Mouse (Mus musculus): ENCODE results near the gene Lpar6. TPM values are rescaled to one million over a fixed set of nuclear protein-coding genes. Genes with fewer than 3 reads are reported as not detected.
A peak's percentile ranks its signal among the peaks of the same experiment; 100 is the strongest.

The Lpar6 gene
- polyA plus RNA-seq, 2 experiments, result 2.3 to 3.2 TPM

DNA sequence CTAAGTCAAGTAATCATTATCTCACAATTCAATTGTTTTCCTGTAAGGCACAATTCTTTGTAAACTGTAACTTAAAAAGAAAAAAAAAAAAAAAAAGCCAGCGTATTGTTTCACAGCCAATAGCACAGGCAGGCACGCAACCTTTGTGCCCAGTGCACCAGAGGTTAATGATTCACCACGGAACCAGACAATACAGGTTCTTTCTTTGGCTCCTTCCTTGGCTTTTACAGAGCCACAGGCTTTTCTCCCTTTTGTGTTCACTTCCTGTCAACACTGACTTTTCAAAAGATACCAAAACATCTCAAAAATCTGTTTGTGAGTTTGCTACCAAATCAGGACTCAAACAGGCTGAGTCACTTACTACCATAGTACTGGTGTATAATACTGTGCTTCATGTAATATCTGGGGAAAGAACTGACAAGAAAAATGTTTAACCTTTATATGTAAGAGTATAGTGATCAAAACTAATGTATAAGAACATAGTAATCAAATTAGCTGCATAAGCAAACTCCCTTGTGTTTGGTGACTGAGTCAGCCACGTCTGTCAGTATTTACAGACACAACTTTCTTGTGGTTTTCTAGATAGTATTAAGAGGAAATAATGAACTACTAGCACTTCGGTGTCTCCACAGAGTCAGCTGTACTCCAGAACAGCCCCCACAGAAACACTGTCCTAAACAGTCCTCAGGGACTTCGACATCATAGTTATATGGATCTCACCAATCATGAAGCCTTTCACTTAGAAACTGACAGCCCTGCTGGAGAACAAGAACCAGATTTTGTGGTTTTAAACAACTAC is 16.0 kb downstream of the Lpar6 start:
- ATAC-seq (ENCODE audit: insufficient read depth), result peak; percentile 68; the same call in 1 of the 2 replicates
- no peaks in the 10 kb centered on the region for H3K9me3 ChIP-seq (ENCODE audit: control insufficient read depth, low read length)
- no peak overlapping the region for H3K4me2 ChIP-seq (ENCODE audit: low read depth)
- H3K4me1 ChIP-seq (replicated peaks; ENCODE audit: control insufficient read depth in 2 of 2, insufficient read depth in 2 of 2, low read length in 1 of 2), result peaks cover 2 to 19% of the 10 kb centered on the region in 2 experiments; a peak in 2 of 4 replicates
- H3K36me3 ChIP-seq (replicated peaks; ENCODE audit: control insufficient read depth, insufficient read depth, low read depth), result no peaks in the 10 kb centered on the region; the same call in 1 of the 2 replicates
- H3K27ac ChIP-seq, result peak overlapping the region; percentile 44
- 34% methylated on average over 6 of the region's 6 CpGs for WGBS (ENCODE audit: insufficient replicate concordance)
- no peak overlapping the region for H3K9ac ChIP-seq (replicated peaks)
- no peaks in the 10 kb centered on the region for H3K27me3 ChIP-seq (ENCODE audit: control insufficient read depth, insufficient read depth, low read length)
- no peak overlapping the region for H3K4me3 ChIP-seq (ENCODE audit: insufficient read depth in 1 of 2, low read depth in 2 of 2, low read length in 2 of 2)
- TF ChIP-seq CTCF (IDR thresholded peaks at IDR 0.05; ENCODE audit: low read depth), result no peak
- TF ChIP-seq EP300 (IDR thresholded peaks at IDR 0.05; ENCODE audit: low read depth), result no peak
- no peak for DNase-seq (ENCODE audit: low read depth in 3 of 3, low spot score in 3 of 3)

DNA sequence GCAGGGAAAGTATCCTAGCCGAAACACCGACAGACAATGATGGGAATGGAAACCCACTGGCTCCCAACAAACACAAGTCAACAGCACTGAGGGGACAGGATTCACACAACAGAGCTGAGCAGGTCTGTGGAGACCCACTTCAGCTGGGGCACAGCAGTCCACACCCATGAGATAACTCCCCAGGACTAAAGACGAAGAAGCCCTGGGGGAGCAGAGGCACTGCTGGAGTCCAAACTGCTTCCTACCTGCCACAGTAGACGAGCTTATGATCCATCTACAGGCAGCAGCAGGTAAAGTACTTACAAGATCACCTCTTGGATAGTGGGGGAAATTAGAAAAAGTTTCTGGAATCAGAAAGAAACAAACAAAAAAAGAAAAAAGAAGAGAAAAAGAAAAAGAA is 16.7 kb downstream of the Lpar6 start:
- no peak overlapping the region for H3K9ac ChIP-seq (replicated peaks)
- no peaks in the 10 kb centered on the region for H3K9me3 ChIP-seq (ENCODE audit: control insufficient read depth, low read length)
- peaks cover 2 to 19% of the 10 kb centered on the region in 2 experiments; a peak in 2 of 4 replicates for H3K4me1 ChIP-seq (replicated peaks; ENCODE audit: control insufficient read depth in 2 of 2, insufficient read depth in 2 of 2, low read length in 1 of 2)
- WGBS (ENCODE audit: insufficient replicate concordance), result 61% methylated on average over 4 of the region's 4 CpGs
- H3K36me3 ChIP-seq (replicated peaks; ENCODE audit: control insufficient read depth, insufficient read depth, low read depth), result no peaks in the 10 kb centered on the region; the same call in 1 of the 2 replicates
- H3K27ac ChIP-seq, result no peak overlapping the region
- TF ChIP-seq CTCF (IDR thresholded peaks at IDR 0.05; ENCODE audit: low read depth) (no peak), EP300 (IDR thresholded peaks at IDR 0.05; ENCODE audit: low read depth) (no peak)
- no peak for ATAC-seq (ENCODE audit: insufficient read depth)
- no peak for DNase-seq (ENCODE audit: low read depth in 3 of 3, low spot score in 3 of 3)
- no peak overlapping the region for H3K4me3 ChIP-seq (ENCODE audit: insufficient read depth in 1 of 2, low read depth in 2 of 2, low read length in 2 of 2)
- H3K27me3 ChIP-seq (ENCODE audit: control insufficient read depth, insufficient read depth, low read length), result no peaks in the 10 kb centered on the region
- H3K4me2 ChIP-seq (ENCODE audit: low read depth), result no peak overlapping the region

GRCm38 (mm10) chr14:73255426-73255970 is 17.8 kb downstream of the Lpar6 start:
- no peak for DNase-seq (ENCODE audit: low read depth in 3 of 3, low spot score in 3 of 3)
- no peaks in the 10 kb centered on the region for H3K9me3 ChIP-seq (ENCODE audit: control insufficient read depth, low read length)
- no peak overlapping the region for H3K4me3 ChIP-seq (ENCODE audit: insufficient read depth in 1 of 2, low read depth in 2 of 2, low read length in 2 of 2)
- no peak overlapping the region for H3K4me2 ChIP-seq (ENCODE audit: low read depth)
- no peak overlapping the region for H3K9ac ChIP-seq (replicated peaks)
- H3K27ac ChIP-seq, result no peak overlapping the region
- ATAC-seq (ENCODE audit: insufficient read depth), result no peak
- H3K36me3 ChIP-seq (replicated peaks; ENCODE audit: control insufficient read depth, insufficient read depth, low read depth), result no peaks in the 10 kb centered on the region; the same call in 1 of the 2 replicates
- peaks cover 2 to 14% of the 10 kb centered on the region in 2 experiments; a peak in 2 of 4 replicates for H3K4me1 ChIP-seq (replicated peaks; ENCODE audit: control insufficient read depth in 2 of 2, insufficient read depth in 2 of 2, low read length in 1 of 2)
- no peaks in the 10 kb centered on the region for H3K27me3 ChIP-seq (ENCODE audit: control insufficient read depth, insufficient read depth, low read length)
- TF ChIP-seq CTCF (IDR thresholded peaks at IDR 0.05; ENCODE audit: low read depth) (no peak), EP300 (IDR thresholded peaks at IDR 0.05; ENCODE audit: low read depth) (no peak)
- WGBS (ENCODE audit: insufficient replicate concordance), result 64% methylated on average over 3 of the region's 3 CpGs

DNA sequence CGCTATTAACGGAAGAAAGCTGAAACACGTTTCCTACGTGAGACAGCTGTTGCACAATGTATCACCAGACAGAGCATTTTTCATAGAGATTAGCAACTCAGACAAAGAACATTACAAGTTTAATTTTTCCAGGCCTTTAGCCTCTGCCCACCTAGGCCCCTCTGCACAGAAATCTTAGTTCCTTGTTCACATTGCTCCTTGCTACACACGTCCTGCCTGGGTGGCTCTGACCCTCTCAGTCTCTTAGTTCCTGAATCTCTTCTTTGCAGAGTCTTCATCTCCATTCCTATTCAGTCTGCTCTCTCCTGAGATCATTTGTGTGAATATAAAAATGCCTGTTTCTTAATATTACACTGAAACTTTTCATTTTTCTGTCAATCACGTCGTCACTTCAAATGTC is 19.7 kb downstream of the Lpar6 start:
- H3K27ac ChIP-seq, result no peak overlapping the region
- no peak for DNase-seq (ENCODE audit: low read depth in 3 of 3, low spot score in 3 of 3)
- TF ChIP-seq CTCF (IDR thresholded peaks at IDR 0.05; ENCODE audit: low read depth) (no peak), EP300 (IDR thresholded peaks at IDR 0.05; ENCODE audit: low read depth) (no peak)
- no peak; the same call in 1 of the 2 replicates for ATAC-seq (ENCODE audit: insufficient read depth)
- WGBS (ENCODE audit: insufficient replicate concordance), result 66% methylated on average over 7 of the region's 7 CpGs
- no peak overlapping the region for H3K4me2 ChIP-seq (ENCODE audit: low read depth)
- H3K9me3 ChIP-seq (ENCODE audit: control insufficient read depth, low read length), result no peaks in the 10 kb centered on the region
- no peaks in the 10 kb centered on the region for H3K27me3 ChIP-seq (ENCODE audit: control insufficient read depth, insufficient read depth, low read length)
- H3K4me1 ChIP-seq (replicated peaks; ENCODE audit: control insufficient read depth in 2 of 2, insufficient read depth in 2 of 2, low read length in 1 of 2), result peaks cover 2 to 13% of the 10 kb centered on the region in 2 experiments; a peak in 2 of 4 replicates
- no peak overlapping the region for H3K4me3 ChIP-seq (ENCODE audit: insufficient read depth in 1 of 2, low read depth in 2 of 2, low read length in 2 of 2)
- no peak overlapping the region for H3K9ac ChIP-seq (replicated peaks)
- peaks cover 8% of the 10 kb centered on the region for H3K36me3 ChIP-seq (replicated peaks; ENCODE audit: control insufficient read depth, insufficient read depth, low read depth)

DNA sequence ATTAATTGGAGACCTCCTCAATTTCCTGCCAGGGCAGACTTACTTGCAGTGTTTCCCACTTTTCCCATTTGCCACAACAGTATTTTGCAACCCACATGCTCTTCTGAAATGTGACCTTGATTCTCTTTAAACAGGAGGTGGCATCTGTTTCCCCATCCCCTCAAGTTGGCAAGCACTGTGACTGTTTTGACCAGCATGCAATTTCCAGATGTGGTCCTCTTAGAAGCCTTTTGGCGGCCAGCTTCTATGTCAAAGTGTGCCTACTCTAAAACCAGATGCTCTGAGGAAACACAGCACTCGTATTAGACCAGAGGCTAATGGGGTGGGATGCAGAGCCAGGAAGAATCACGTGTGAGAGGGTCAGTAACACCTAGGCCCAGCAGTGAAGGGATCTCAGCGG is 20.5 kb downstream of the Lpar6 start:
- no peaks in the 10 kb centered on the region for H3K27me3 ChIP-seq (ENCODE audit: control insufficient read depth, insufficient read depth, low read length)
- H3K9ac ChIP-seq (replicated peaks), result no peak overlapping the region
- no peak overlapping the region for H3K4me3 ChIP-seq (ENCODE audit: insufficient read depth in 1 of 2, low read depth in 2 of 2, low read length in 2 of 2)
- TF ChIP-seq CTCF (IDR thresholded peaks at IDR 0.05; ENCODE audit: low read depth), result no peak
- TF ChIP-seq EP300 (IDR thresholded peaks at IDR 0.05; ENCODE audit: low read depth), result no peak
- ATAC-seq (ENCODE audit: insufficient read depth) (no peak), DNase-seq (ENCODE audit: low read depth in 3 of 3, low spot score in 3 of 3) (no peak)
- H3K36me3 ChIP-seq (replicated peaks; ENCODE audit: control insufficient read depth, insufficient read depth, low read depth), result peaks cover 16% of the 10 kb centered on the region
- H3K27ac ChIP-seq, result no peak overlapping the region
- no peak overlapping the region for H3K4me2 ChIP-seq (ENCODE audit: low read depth)
- WGBS (ENCODE audit: insufficient replicate concordance), result 74% methylated on average over 4 of the region's 4 CpGs
- H3K4me1 ChIP-seq (replicated peaks; ENCODE audit: control insufficient read depth in 2 of 2, insufficient read depth in 2 of 2, low read length in 1 of 2), result peaks cover 2 to 13% of the 10 kb centered on the region in 2 experiments; a peak in 2 of 4 replicates
- no peaks in the 10 kb centered on the region for H3K9me3 ChIP-seq (ENCODE audit: control insufficient read depth, low read length)

Measured in liver, embryonic 14.5 days (tissue).